ENCODE assay signal across 18 mouse cellular contexts in the genomic region with DNA sequence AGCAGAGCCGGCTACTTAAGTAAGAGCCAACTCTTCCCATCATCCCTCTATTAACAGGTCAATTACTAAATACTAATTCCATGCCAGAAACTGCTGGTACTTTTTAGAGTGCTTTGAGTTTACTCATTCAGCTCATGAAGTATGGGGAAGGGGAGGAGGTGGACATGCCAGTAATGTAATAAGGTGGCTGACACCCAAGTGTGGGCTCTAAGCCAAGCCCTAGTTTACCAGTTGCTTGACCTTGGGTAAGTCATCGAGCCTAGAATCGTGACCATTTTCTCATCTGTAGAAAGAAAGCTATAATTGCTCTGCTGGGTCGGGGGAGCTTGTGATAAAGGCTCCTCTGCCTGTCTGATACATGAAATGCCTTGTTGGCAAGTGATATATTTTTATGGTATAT.
DNase-seq lines count a peak whose midpoint lies in the region; ATAC-seq lines count a peak whose summit lies in the region.
"Had no signal": no experiment of that assay in that cellular context is flagged by ENCODE, and none has a peak within 500 bp of the region (broad histone marks: within the 10 kb centered on the region; RNA-seq: fewer than 3 reads in every experiment).

No protein-coding gene starts in this region.

- no peak overlapping the region for H3K4me2 ChIP-seq in forebrain, embryonic 13.5 days
- H3K4me2 ChIP-seq: hindbrain, embryonic 15.5 days; limb, embryonic 15.5 days; midbrain, embryonic 13.5 days had no signal

- no peaks in the 10 kb centered on the region for H3K36me3 ChIP-seq in forebrain, embryonic 13.5 days (ENCODE audit: poor library complexity, severe bottlenecking)
- H3K36me3 ChIP-seq: forebrain, embryonic 10.5 days; G1E; hindbrain, embryonic 15.5 days; limb, embryonic 15.5 days; midbrain, embryonic 13.5 days had no signal

- no peaks in the 10 kb centered on the region for H3K27me3 ChIP-seq in forebrain, embryonic 13.5 days
- H3K27me3 ChIP-seq: hindbrain, embryonic 15.5 days; limb, embryonic 15.5 days; midbrain, embryonic 13.5 days had no signal

- no peak overlapping the region for H3K9ac ChIP-seq in forebrain, embryonic 13.5 days
- H3K9ac ChIP-seq: hindbrain, embryonic 15.5 days; limb, embryonic 15.5 days; midbrain, embryonic 13.5 days had no signal

- peak; percentile 16 to 29 for DNase-seq in cerebellum, postnatal 10 days
- no peak for DNase-seq in cerebellum, adult 9-11 months
- DNase-seq in lung, adult 18-20 months: peak; percentile 26 to 35
- DNase-seq in lung, postnatal 25 days (ENCODE audit: low spot score): no peak
- peak; percentile 59 for DNase-seq in adrenal gland, postnatal 25 days
- DNase-seq in kidney, postnatal 36 days: peak; percentile 54 to 66
- DNase-seq: cerebellum, adult 18-20 months; heart, adult 2 months; heart, postnatal 4 days; thymus, postnatal 36 days had no signal

- no peak overlapping the region for H3K27ac ChIP-seq in forebrain, embryonic 13.5 days
- H3K27ac ChIP-seq: forebrain, embryonic 10.5 days; heart, adult 2 months; hindbrain, embryonic 15.5 days; limb, embryonic 15.5 days; midbrain, embryonic 13.5 days had no signal

- no peak overlapping the region for H3K4me3 ChIP-seq in forebrain, embryonic 13.5 days
- H3K4me3 ChIP-seq: forebrain, embryonic 10.5 days; heart, adult 2 months; hindbrain, embryonic 15.5 days; limb, embryonic 15.5 days; midbrain, embryonic 13.5 days had no signal

- ATAC-seq in forebrain, embryonic 13.5 days: no peak
- ATAC-seq: activated CD4-positive, CD25-positive, alpha-beta regulatory T cell, adult 4 months; intestine, embryonic 16.5 days; midbrain, embryonic 13.5 days had no signal

- H3K4me1 ChIP-seq in forebrain, embryonic 13.5 days: 0 out of 2 replicates have a peak, but pooled peaks cover 3% of the 10 kb centered on the region
- H3K4me1 ChIP-seq: limb, embryonic 15.5 days had no signal

- 94% methylated on average over 4 of the region's 4 CpGs for WGBS in forebrain, embryonic 13.5 days

- H3K9me3 ChIP-seq in forebrain, embryonic 13.5 days (replicated peaks): no peaks in the 10 kb centered on the region
- H3K9me3 ChIP-seq: forebrain, embryonic 10.5 days; G1E; hindbrain, embryonic 15.5 days; limb, embryonic 15.5 days; midbrain, embryonic 13.5 days had no signal

Comparison
In these comparisons a context has a peak if more than half of its experiments do, and no peak if none do; other contexts are left out.
1. DNase-seq: peak in cerebellum, postnatal 10 days (2 of 2), lung, adult 18-20 months (2 of 2), adrenal gland, postnatal 25 days (single experiment) and kidney, postnatal 36 days (2 of 2); none in cerebellum, adult 9-11 months (single experiment) and lung, postnatal 25 days (single experiment).